Mouse (Mus musculus) embryonic facial prominence, embryonic 12.5 days (tissue): ENCODE results near the gene Stk10. TPM values are rescaled to one million over a fixed set of nuclear protein-coding genes. Genes with fewer than 3 reads are reported as not detected.

Source experiments
- ATAC-seq: fragments of 200-750 bp; cut with Nextera tagmentation; 2 replicates; pipeline ENCODE4 v1.8.0; 2017; ENCODE audit not compliant: insufficient number of reproducible peaks, insufficient read depth, low FRiP score, low TSS enrichment
- H3K27ac ChIP-seq: fragments of 300-500 bp; sonication (generic); 2 replicates; pipeline ENCODE4 v1.5.1; 2016; ENCODE audit warnings: mild to moderate bottlenecking
- H3K27me3 ChIP-seq: fragments of 300-500 bp; sonication (generic); 2 replicates; pipeline ENCODE4 v1.6.1; 2016; ENCODE audit warnings: mild to moderate bottlenecking, moderate library complexity
- H3K36me3 ChIP-seq: fragments of 300-500 bp; sonication (generic); 2 replicates; pipeline ENCODE4 v1.6.1; 2016; ENCODE audit warnings: mild to moderate bottlenecking
- H3K4me1 ChIP-seq: fragments of 300-500 bp; sonication (generic); 2 replicates; pipeline ENCODE4 v1.6.1; 2016
- H3K4me2 ChIP-seq: fragments of 300-500 bp; sonication (generic); replicated peaks from 2 replicates; pipeline ENCODE4 v1.6.1; 2016; ENCODE audit warnings: mild to moderate bottlenecking, moderate library complexity
- H3K4me3 ChIP-seq: fragments of 300-500 bp; sonication (generic); 2 replicates; pipeline ENCODE4 v1.5.1; 2016; ENCODE audit warnings: mild to moderate bottlenecking
- H3K9ac ChIP-seq: fragments of 300-500 bp; sonication (generic); 2 replicates; pipeline ENCODE4 v1.6.1; 2016; ENCODE audit warnings: mild to moderate bottlenecking, moderate library complexity
- H3K9me3 ChIP-seq: fragments of 300-500 bp; sonication (generic); 2 replicates; pipeline ENCODE4 v1.6.1; 2016; ENCODE audit warnings: mild to moderate bottlenecking, moderate library complexity
- WGBS: fragments of 180-500 bp; shearing (Covaris S2); methylation state at CpG from one replicate; pipeline ENCODE4 v1.1.7; 2016; 5-methylcytosine and 5-hydroxymethylcytosine counted together
- polyA plus RNA-seq: library from polyadenylated mRNA; unstranded; fragments of >200 nt; fragmentation: Nextera tagmentation; extraction: Ambion mirVana; gene quantifications from 2 replicates; pipeline ENCODE4 v1.2.1, GENCODE M21; 2016

Gene Stk10
- polyA plus RNA-seq, 1 experiment from 2014 or later = 3.2 TPM

DNA sequence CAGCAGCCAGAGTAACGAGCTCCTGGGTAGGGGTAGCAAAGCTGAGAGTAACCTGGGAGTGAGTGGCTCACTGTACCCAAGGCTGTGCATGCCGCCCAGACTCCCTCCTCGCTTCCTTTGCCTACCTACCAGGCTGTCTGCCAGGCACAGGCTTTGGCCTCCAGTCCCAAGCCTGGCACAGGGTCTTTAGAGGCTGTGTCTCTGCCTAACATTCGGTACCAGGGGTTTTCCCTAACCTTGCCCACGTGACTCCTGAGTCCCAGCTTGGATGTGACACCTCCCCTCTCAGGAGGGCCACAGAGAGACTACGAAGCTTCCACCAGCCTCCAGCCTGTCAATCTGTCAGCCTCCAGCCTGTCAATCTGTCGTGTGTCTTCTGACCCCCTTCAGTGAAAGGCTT is 60.0 kb downstream of the Stk10 start:
- Histone ChIP-seq H3K27me3 (no peaks in the 10 kb centered on the region), H3K4me3 (no peak overlapping the region), H3K27ac (no peak overlapping the region), H3K9me3 (no peaks in the 10 kb centered on the region), H3K36me3 (no peaks in the 10 kb centered on the region), H3K9ac (no peak overlapping the region), H3K4me1 (peaks cover under 1% of the 10 kb centered on the region), H3K4me2 (no peak overlapping the region)
- 64% methylated on average over 7 of the region's 7 CpGs for WGBS
- no peak for ATAC-seq

DNA sequence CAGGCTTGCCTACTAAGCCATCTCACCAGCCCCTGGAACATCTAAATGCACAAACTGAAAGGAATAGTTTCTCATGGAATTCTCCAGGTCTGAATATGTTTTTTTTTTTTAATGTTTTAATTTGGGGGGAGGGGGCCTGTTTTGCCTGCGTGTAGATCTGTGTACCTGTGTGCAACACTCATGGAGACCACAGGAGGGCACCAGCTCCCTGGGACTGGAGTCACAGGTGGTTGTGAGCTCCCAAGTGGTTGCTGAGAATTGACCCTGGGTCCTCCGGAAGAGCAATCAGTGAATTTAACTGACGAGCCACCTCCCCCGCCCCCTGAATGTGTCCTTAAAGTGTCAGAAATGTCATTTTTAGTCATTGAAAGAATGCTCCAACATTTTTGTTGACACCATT is 61.0 kb downstream of the Stk10 start:
- H3K4me1 ChIP-seq = no peaks in the 10 kb centered on the region
- H3K9ac ChIP-seq = no peak overlapping the region
- no peak for ATAC-seq
- 93% methylated on average over 4 of the region's 4 CpGs for WGBS
- H3K27me3 ChIP-seq = no peaks in the 10 kb centered on the region
- no peaks in the 10 kb centered on the region for H3K36me3 ChIP-seq
- no peak overlapping the region for H3K27ac ChIP-seq
- H3K9me3 ChIP-seq = no peaks in the 10 kb centered on the region
- no peak overlapping the region for H3K4me3 ChIP-seq
- no peak overlapping the region for H3K4me2 ChIP-seq

DNA sequence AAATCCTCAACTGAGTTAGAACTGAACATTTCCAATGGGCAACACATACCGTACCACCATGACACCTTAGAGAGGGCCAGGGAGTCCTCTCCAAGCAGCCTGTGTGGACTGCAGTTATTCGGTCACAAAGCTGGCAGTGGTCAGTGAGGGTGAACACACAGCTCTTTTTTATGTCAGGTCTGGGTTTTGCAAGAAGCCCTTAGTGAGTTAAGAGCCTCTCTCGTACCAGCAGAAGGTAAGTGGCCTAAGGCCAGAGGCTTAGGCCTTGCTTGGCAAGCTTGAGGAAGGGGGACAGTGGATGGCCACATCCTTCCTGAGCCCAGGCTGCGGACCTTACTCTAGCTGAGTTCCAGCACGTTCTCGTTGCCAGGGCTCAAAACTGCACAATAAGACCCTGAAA is 67.3 kb downstream of the Stk10 start:
- Histone ChIP-seq H3K27ac (no peak overlapping the region), H3K4me1 (peaks cover 11% of the 10 kb centered on the region; the same call in 1 of the 2 replicates), H3K36me3 (no peaks in the 10 kb centered on the region), H3K4me3 (no peak overlapping the region), H3K9me3 (no peaks in the 10 kb centered on the region), H3K9ac (no peak overlapping the region), H3K4me2 (no peak overlapping the region), H3K27me3 (no peaks in the 10 kb centered on the region)
- ATAC-seq = no peak
- 94% methylated on average over 6 of the region's 6 CpGs for WGBS

DNA sequence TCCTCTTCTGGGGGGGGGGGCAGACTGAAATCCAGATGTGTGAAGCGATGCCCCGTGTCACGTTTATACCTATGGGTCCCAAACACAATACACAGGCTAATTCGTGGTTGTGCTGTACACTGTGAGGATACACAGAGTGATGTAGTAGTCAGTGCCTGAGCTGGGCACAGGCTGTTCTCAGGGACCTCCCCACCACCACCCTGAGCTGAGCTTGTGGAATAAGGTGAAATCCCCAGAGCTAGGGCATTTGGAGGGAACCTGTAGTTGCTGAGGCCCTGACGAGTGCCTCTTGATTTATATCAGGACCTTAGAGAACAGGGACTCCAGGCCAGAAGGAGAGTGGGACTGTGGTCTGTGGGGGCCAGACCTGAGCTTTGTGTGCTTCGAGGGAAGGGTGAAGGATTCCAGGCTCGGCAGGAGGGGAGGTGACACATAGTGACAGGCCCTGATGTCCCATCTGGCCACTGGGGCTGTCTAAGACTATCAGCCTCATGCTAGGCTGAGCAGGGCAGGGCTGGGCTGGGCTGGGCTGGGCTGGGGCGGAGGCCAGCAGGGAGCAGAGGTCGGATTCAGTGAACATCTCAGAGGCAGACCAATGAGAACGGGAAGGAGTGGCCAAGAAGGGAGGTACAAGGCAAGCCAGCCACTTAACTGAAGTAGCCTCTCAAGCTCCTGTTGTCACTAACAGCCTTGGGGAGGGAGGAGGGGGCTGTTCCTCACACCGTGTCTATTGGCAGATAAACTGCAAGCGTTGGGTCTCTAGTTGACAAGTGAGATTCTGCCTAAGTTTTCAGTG is 68.6 kb downstream of the Stk10 start:
- Histone ChIP-seq H3K4me3 (no peak overlapping the region), H3K36me3 (no peaks in the 10 kb centered on the region)
- 38% methylated on average over 11 of the region's 12 CpGs for WGBS

DNA sequence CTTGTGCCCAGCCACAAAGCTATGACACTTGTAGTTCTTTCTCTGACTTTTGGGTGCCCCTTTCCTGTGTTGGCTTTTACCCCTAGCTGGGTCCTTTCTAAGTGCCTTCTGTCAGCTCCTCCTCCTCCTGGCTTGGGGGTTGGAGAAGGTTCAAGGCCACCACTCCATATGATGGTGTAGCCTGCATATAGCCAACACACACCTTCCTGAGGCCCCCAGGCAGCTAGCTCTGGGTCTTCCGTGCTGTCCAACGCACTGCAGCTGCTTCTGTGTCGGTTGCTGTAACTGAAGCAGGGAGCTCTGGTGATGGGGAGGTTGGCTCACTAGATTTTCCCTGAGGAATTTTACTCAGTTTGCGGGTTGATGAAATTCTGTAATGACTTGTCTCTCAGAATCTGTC is 71.6 kb downstream of the Stk10 start:
- no peaks in the 10 kb centered on the region for H3K9me3 ChIP-seq
- H3K27ac ChIP-seq = peak overlapping the region; percentile 41
- no peak overlapping the region for H3K9ac ChIP-seq
- no peaks in the 10 kb centered on the region for H3K36me3 ChIP-seq
- ATAC-seq = no peak
- H3K4me3 ChIP-seq = no peak overlapping the region
- peaks cover 12% of the 10 kb centered on the region; the same call in 1 of the 2 replicates for H3K4me1 ChIP-seq
- no peaks in the 10 kb centered on the region for H3K27me3 ChIP-seq
- H3K4me2 ChIP-seq = no peak overlapping the region
- WGBS = 29% methylated on average over 4 of the region's 4 CpGs

More for the DNA sequence above, 68.6 kb downstream of the Stk10 start:
- Histone ChIP-seq H3K4me2 (no peak overlapping the region), H3K27ac (no peak overlapping the region), H3K9me3 (no peaks in the 10 kb centered on the region), H3K27me3 (no peaks in the 10 kb centered on the region), H3K9ac (no peak overlapping the region), H3K4me1 (peaks cover 12% of the 10 kb centered on the region; the same call in 1 of the 2 replicates)
- peak; percentile 57; the same call in 1 of the 2 replicates for ATAC-seq

DNA sequence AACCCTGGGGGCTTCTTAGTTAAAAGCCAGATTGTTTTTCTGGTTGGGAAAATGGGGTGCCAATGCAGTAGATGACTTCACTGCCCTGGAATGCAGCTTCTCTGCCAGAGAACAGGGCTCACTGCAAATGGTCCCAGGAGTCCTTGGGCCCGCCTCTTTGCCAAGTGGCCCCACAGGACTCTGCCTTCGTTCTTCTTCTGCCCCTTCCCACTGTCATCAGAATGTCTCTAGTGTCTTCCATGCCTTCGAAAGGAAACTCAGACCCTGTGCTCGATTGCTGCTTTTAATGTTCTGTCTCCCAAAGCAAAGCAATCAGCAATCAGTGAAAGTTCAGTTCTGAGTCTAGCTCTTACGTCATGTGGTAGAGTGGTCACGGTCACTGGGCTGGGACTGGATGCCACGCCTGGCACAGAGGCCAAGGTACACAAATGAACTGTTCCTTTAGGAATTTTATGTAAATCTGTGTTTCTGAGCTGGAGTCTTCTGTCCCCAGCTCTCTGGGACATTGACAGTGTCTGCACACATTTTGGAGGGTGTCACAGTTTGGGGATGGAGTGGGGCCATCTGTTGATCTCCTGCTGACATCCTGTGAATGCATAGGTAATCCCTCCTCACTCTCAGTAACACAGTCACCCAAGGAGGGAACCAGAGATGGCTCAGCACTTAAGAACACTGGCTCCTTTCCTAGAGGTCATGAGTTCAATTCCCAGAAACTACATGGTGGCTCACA is 72.2 kb downstream of the Stk10 start:
- Histone ChIP-seq H3K27ac (peak overlapping the region; percentile 23; the same call in 1 of the 2 replicates), H3K9me3 (no peaks in the 10 kb centered on the region), H3K9ac (no peak overlapping the region), H3K4me1 (peaks cover 12% of the 10 kb centered on the region; the same call in 1 of the 2 replicates), H3K4me2 (no peak overlapping the region), H3K27me3 (no peaks in the 10 kb centered on the region), H3K4me3 (no peak overlapping the region), H3K36me3 (no peaks in the 10 kb centered on the region)
- peak; percentile 44; the same call in 1 of the 2 replicates for ATAC-seq
- 42% methylated on average over 7 of the region's 7 CpGs for WGBS

DNA sequence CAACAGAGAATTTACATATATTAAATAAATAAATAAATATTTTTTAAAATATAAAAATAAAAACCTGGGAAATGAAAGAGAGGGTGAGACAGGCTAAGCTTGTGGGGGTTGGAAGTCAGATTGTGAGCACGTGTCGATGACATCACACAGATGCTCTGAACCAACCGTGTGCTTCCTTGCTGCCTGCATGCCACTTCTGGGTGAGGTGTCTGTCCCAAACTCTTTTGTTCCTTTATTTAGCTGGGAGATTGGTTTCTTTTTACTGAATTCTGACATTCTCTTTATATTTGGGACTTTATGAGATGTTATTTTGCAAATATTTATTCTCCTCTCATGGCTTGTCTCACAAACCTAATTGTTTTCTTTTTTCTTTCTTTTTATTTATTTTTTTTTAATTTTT is 72.8 kb downstream of the Stk10 start:
- ATAC-seq = no peak
- no peaks in the 10 kb centered on the region for H3K36me3 ChIP-seq
- H3K27me3 ChIP-seq = no peaks in the 10 kb centered on the region
- no peak overlapping the region for H3K9ac ChIP-seq
- H3K27ac ChIP-seq = no peak overlapping the region
- no peak overlapping the region for H3K4me2 ChIP-seq
- H3K4me1 ChIP-seq = peaks cover 12% of the 10 kb centered on the region; the same call in 1 of the 2 replicates
- no peaks in the 10 kb centered on the region for H3K9me3 ChIP-seq
- no peak overlapping the region for H3K4me3 ChIP-seq
- 78% methylated on average over 3 of the region's 3 CpGs for WGBS

DNA sequence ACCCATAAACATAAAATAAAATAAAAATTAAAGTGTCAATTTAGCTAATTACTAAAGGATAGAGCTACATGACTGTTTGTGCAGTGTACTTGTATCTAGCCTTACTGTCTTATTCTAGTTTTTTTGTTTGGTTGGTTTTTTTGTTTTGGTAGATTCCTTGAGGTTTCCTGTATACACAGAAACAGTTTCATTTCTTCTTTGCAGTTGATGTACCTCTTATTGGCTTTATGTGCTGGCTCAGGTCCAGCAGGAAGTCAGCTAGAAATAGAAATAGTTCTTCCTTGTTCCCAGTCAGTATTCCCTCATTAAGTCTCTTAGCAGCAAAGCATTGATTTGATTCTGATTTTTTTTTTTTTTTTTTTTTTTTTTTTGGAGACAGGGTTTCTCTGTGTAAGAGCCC is 74.2 kb downstream of the Stk10 start:
- Histone ChIP-seq H3K9ac (no peak overlapping the region), H3K27me3 (no peaks in the 10 kb centered on the region), H3K9me3 (no peaks in the 10 kb centered on the region), H3K4me1 (peaks cover 18% of the 10 kb centered on the region), H3K27ac (no peak overlapping the region), H3K36me3 (no peaks in the 10 kb centered on the region), H3K4me2 (no peak overlapping the region), H3K4me3 (no peak overlapping the region)
- no peak for ATAC-seq

DNA sequence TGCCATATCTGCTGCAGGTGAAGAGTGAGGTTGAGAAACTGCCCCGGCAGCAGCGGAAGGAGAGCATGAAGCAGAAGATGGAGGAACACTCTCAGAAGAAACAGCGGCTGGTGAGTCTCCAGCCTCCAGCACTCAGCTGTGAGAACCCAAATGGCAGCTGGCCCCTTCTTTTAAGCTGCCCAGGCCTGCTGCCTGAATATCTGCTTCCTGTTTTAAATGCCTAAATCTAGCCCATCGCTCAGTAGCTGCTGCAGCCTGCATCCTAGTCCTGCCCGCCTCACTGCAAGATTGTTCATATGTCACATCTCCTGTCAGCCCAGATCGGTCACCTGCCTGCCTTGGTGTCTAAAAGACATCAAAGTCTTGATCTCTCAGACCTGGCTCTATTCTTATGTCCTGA is 77.5 kb downstream of the Stk10 start:
- ATAC-seq = no peak
- Histone ChIP-seq H3K4me3 (no peak overlapping the region), H3K9ac (no peak overlapping the region), H3K4me2 (no peak overlapping the region), H3K36me3 (no peaks in the 10 kb centered on the region), H3K27ac (no peak overlapping the region), H3K4me1 (peaks cover 10% of the 10 kb centered on the region), H3K27me3 (no peaks in the 10 kb centered on the region), H3K9me3 (no peaks in the 10 kb centered on the region)
- 77% methylated on average over 6 of the region's 6 CpGs for WGBS

DNA sequence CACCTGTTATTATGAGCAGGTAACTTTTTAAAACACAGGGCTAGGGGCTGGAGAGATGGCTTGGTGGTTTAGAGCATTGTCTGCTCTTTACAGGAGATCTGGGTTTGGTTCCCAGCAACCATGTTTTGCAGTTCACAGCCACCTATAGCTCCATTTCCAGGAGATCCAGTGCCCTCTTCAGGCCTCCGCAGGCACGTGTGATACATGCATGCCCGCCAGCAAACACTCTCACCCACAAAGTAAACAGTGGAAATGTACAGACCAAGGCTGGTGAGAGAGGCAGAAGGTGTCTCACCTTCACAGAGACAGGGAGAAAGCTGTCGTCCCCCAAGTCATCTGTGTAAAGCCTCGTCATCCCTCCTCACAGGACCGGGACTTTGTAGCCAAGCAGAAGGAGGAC is 79.2 kb downstream of the Stk10 start:
- Histone ChIP-seq H3K36me3 (no peaks in the 10 kb centered on the region), H3K27me3 (no peaks in the 10 kb centered on the region), H3K27ac (no peak overlapping the region), H3K4me2 (no peak overlapping the region), H3K9me3 (no peaks in the 10 kb centered on the region), H3K9ac (no peak overlapping the region), H3K4me1 (peaks cover 15% of the 10 kb centered on the region), H3K4me3 (no peak overlapping the region)
- 75% methylated on average over 6 of the region's 6 CpGs for WGBS
- no peak for ATAC-seq

DNA sequence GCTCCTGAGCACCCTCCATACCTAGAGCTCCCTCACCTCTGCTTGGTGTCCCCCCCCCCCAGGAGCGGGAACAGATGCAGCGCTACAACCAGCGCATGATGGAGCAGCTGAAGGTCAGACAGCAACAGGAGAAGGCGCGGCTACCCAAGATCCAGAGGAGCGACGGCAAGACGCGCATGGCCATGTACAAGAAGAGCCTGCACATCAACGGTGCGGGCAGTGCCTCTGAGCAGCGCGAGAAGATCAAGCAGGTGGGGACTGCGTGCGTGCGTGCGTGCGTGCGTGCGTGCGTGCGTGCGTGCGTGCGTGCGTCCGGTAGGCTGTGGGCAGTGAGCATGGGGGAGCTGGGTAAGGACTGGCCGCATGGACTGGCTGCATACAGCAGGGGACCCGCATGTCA is 81.4 kb downstream of the Stk10 start:
- no peak for ATAC-seq
- whole genome bisulfite sequencing = 96% methylated on average over 29 of the region's 29 CpGs

DNA sequence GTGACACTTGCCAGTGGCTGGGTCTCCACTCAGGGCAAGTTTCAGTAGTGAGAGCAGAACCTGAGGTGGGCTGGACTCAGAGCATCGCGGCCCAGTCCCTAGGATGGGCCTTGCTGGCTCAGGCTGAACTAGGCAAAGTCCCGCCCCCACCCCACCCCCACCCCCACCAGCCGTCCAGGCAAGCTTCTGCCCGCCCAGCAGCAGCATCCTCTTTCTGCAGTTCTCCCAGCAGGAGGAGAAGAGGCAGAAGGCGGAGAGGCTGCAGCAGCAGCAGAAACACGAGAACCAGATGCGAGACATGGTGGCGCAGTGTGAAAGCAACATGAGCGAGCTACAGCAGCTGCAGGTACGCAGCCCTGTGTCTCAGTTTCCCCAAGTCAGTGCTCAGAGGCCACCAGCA is 82.5 kb downstream of the Stk10 start:
- H3K27me3 ChIP-seq = no peaks in the 10 kb centered on the region
- no peak for ATAC-seq
- H3K4me2 ChIP-seq = peak overlapping the region; percentile 18
- H3K9me3 ChIP-seq = no peaks in the 10 kb centered on the region
- H3K9ac ChIP-seq = no peak overlapping the region
- peaks cover 23% of the 10 kb centered on the region for H3K4me1 ChIP-seq
- WGBS = 5% methylated on average over 11 of the region's 11 CpGs
- no peaks in the 10 kb centered on the region for H3K36me3 ChIP-seq
- 0 out of 2 replicates have a peak overlapping the region, but pooled peaks have one; percentile 13 for H3K27ac ChIP-seq
- H3K4me3 ChIP-seq = no peak overlapping the region

More for the DNA sequence above, 81.4 kb downstream of the Stk10 start:
- Histone ChIP-seq H3K27me3 (no peaks in the 10 kb centered on the region), H3K4me1 (peaks cover 21% of the 10 kb centered on the region), H3K4me2 (no peak overlapping the region), H3K9me3 (no peaks in the 10 kb centered on the region), H3K4me3 (no peak overlapping the region), H3K36me3 (no peaks in the 10 kb centered on the region), H3K27ac (no peak overlapping the region), H3K9ac (no peak overlapping the region)
